Mouse (Mus musculus): ENCODE results near the gene Atp8b5.

The Atp8b5 gene

GRCm38 (mm10) chr4:43322336-43322735 lies 55.4 kb downstream of the Atp8b5 start:
- DNase-seq (ENCODE audit: low spot score in 2 of 2) = no peak

- no peak for DNase-seq (ENCODE audit: low spot score in 2 of 2)
These were observed 60.2 kb downstream of the Atp8b5 start for GRCm38 (mm10) chr4:43327118-43327517.

- DNase-seq (ENCODE audit: low spot score in 2 of 2) = no peak
These were observed 67.8 kb downstream of the Atp8b5 start for GRCm38 (mm10) chr4:43334771-43335170.

- no peak for DNase-seq (ENCODE audit: low spot score in 2 of 2)
These were observed 69.2 kb downstream of the Atp8b5 start for GRCm38 (mm10) chr4:43336176-43336575.

- DNase-seq (ENCODE audit: low spot score in 2 of 2) = no peak
These were observed 73.3 kb downstream of the Atp8b5 start for GRCm38 (mm10) chr4:43340096-43340804.

- DNase-seq (ENCODE audit: low spot score in 2 of 2) = no peak
These were observed 74.4 kb downstream of the Atp8b5 start for GRCm38 (mm10) chr4:43341276-43341891.

- DNase-seq (ENCODE audit: low spot score in 2 of 2) = no peak
These were observed 75.5 kb downstream of the Atp8b5 start for GRCm38 (mm10) chr4:43342443-43342842.

- no peak for DNase-seq (ENCODE audit: low spot score in 2 of 2)
These were observed 78.0 kb downstream of the Atp8b5 start for GRCm38 (mm10) chr4:43344932-43345331.

GRCm38 (mm10) chr4:43349206-43349605 lies 82.2 kb downstream of the Atp8b5 start:
- no peak for DNase-seq (ENCODE audit: low spot score in 2 of 2)

- no peak for DNase-seq (ENCODE audit: low spot score in 2 of 2)
These were observed 83.1 kb downstream of the Atp8b5 start for GRCm38 (mm10) chr4:43350038-43350560.

GRCm38 (mm10) chr4:43353662-43354061 lies 86.7 kb downstream of the Atp8b5 start:
- no peak for DNase-seq (ENCODE audit: low spot score in 2 of 2)

- DNase-seq (ENCODE audit: low spot score in 2 of 2) = no peak
These were observed 98.1 kb downstream of the Atp8b5 start for GRCm38 (mm10) chr4:43364914-43365560.

- DNase-seq (ENCODE audit: low spot score in 2 of 2) = no peak
These were observed 100.3 kb downstream of the Atp8b5 start for GRCm38 (mm10) chr4:43367295-43367694.

GRCm38 (mm10) chr4:43367787-43368186 lies 100.8 kb downstream of the Atp8b5 start:
- no peak for DNase-seq (ENCODE audit: low spot score in 2 of 2)

GRCm38 (mm10) chr4:43371406-43371805 lies 104.4 kb downstream of the Atp8b5 start:
- no peak for DNase-seq (ENCODE audit: low spot score in 2 of 2)

GRCm38 (mm10) chr4:43372155-43372554 lies 105.2 kb downstream of the Atp8b5 start:
- no peak for DNase-seq (ENCODE audit: low spot score in 2 of 2)

- DNase-seq (ENCODE audit: low spot score in 2 of 2) = no peak
These were observed 107.3 kb downstream of the Atp8b5 start for GRCm38 (mm10) chr4:43374266-43374665.

- DNase-seq (ENCODE audit: low spot score in 2 of 2) = no peak
These were observed 112.6 kb downstream of the Atp8b5 start for GRCm38 (mm10) chr4:43379601-43380000.

GRCm38 (mm10) chr4:43380951-43381350 lies 114.0 kb downstream of the Atp8b5 start:
- no peak for DNase-seq (ENCODE audit: low spot score in 2 of 2)

GRCm38 (mm10) chr4:43381408-43382154 lies 114.6 kb downstream of the Atp8b5 start, which contains the start of gene Rusc2:
TSS of gene Rusc2 (plus strand) at chr4:43381979.
- DNase-seq (ENCODE audit: low spot score in 2 of 2) = peak; percentile 58 to 77

GRCm38 (mm10) chr4:43382155-43383020 lies 115.4 kb downstream of the Atp8b5 start:
- DNase-seq (ENCODE audit: low spot score in 2 of 2) = no peak
